Mouse (Mus musculus) liver, embryonic 11.5 days (tissue): ENCODE data around the gene Efl1. TPM values are rescaled to one million over a fixed set of nuclear protein-coding genes. Genes with fewer than 3 reads are reported as not detected.

Source experiments
- ATAC-seq: fragments of 200-750 bp; cut with Nextera tagmentation; replicated peaks from 2 replicates; pipeline ENCODE4 v1.8.0; 2017; ENCODE audit warnings: moderate number of reproducible peaks, mild to moderate bottlenecking, moderate TSS enrichment, moderate library complexity; ENCODE audit not compliant: low FRiP score
- DNase-seq: peaks from one replicate; pipeline ENCODE4 v3.0.0-alpha.2; 2017; ENCODE audit warnings: low spot score
- H3K27ac ChIP-seq: fragments of 300-500 bp; sonication (generic); 2 replicates; pipeline ENCODE4 v1.5.1; 2014; ENCODE audit warnings: mild to moderate bottlenecking, low read depth, low read length, control low read depth
- H3K27me3 ChIP-seq: fragments of 300-500 bp; sonication (generic); replicated peaks from 2 replicates; pipeline ENCODE4 v1.6.1; 2014; ENCODE audit warnings: low read length, mixed read lengths; ENCODE audit not compliant: control insufficient read depth, insufficient read depth
- H3K36me3 ChIP-seq: fragments of 300-500 bp; sonication (generic); 2 replicates; pipeline ENCODE4 v1.6.1; 2014; ENCODE audit warnings: mild to moderate bottlenecking, low read length, moderate library complexity, mixed read lengths; ENCODE audit not compliant: control insufficient read depth, insufficient read depth
- H3K4me1 ChIP-seq: fragments of 300-500 bp; sonication (generic); replicated peaks from 2 replicates; pipeline ENCODE4 v1.6.1; 2014; ENCODE audit warnings: low read length, mixed read lengths; ENCODE audit not compliant: control insufficient read depth, insufficient read depth
- H3K4me2 ChIP-seq: fragments of 300-500 bp; sonication (generic); 2 replicates; pipeline ENCODE4 v1.6.1; 2014; ENCODE audit warnings: mild to moderate bottlenecking, control low read depth, moderate library complexity
- H3K4me3 ChIP-seq: fragments of 300-500 bp; sonication (generic); 2 replicates; pipeline ENCODE4 v1.5.1; 2014; ENCODE audit warnings: low read depth, low read length, control low read depth
- H3K9ac ChIP-seq: fragments of 300-500 bp; sonication (generic); 2 replicates; pipeline ENCODE4 v1.6.1; 2014; ENCODE audit warnings: low read depth, low read length, control low read depth
- H3K9me3 ChIP-seq: fragments of 300-500 bp; sonication (generic); 2 replicates; pipeline ENCODE4 v1.6.1; 2016; ENCODE audit warnings: low read length, inconsistent platforms, mixed read lengths; ENCODE audit not compliant: control insufficient read depth
- WGBS: fragments of 180-500 bp; shearing (Covaris S2); extraction: QIAGEN DNeasy Blood & Tissue Kit; methylation state at CpG from one replicate; pipeline ENCODE4 v1.1.7; 2014; 5-methylcytosine and 5-hydroxymethylcytosine counted together
- polyA plus RNA-seq: library from polyadenylated mRNA; unstranded; fragments of >200 nt; fragmentation: Nextera tagmentation; extraction: Ambion mirVana; gene quantifications from 2 replicates; pipeline ENCODE4 v1.2.1, GENCODE M21; 2014

The Efl1 gene
- polyA plus RNA-seq, 1 experiment from 2014 or later = 20.9 TPM

DNA sequence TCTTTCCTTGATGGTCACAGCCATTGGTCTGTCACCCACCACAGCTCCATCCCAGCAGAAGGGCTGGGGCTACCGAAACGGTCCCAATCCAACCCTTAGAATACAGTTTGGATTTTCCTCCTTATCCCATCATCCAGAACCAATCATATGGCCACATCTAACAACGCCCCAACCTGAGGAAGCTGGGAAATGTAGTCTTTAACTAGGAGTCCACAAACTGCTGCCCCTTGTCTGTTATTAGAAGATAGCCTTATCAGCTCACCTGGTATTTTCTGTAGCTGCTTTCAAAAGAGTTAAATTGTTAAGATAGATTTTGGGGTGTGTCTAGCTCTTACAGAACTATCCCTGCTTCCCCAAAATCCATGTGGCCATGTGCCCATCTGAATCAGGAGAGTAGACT is 126.7 kb downstream of the Efl1 start:
- no peak overlapping the region for H3K4me2 ChIP-seq
- H3K27me3 ChIP-seq = no peaks in the 10 kb centered on the region
- ATAC-seq (no peak), DNase-seq (no peak)
- 81% methylated on average over 3 of the region's 3 CpGs for WGBS
- no peak overlapping the region for H3K9ac ChIP-seq
- H3K36me3 ChIP-seq = peaks cover 4% of the 10 kb centered on the region; the same call in 1 of the 2 replicates
- H3K9me3 ChIP-seq = peaks cover 4% of the 10 kb centered on the region; the same call in 1 of the 2 replicates
- no peak overlapping the region for H3K4me3 ChIP-seq
- H3K27ac ChIP-seq = no peak overlapping the region
- H3K4me1 ChIP-seq = 0 out of 2 replicates have a peak, but pooled peaks cover 2% of the 10 kb centered on the region

DNA sequence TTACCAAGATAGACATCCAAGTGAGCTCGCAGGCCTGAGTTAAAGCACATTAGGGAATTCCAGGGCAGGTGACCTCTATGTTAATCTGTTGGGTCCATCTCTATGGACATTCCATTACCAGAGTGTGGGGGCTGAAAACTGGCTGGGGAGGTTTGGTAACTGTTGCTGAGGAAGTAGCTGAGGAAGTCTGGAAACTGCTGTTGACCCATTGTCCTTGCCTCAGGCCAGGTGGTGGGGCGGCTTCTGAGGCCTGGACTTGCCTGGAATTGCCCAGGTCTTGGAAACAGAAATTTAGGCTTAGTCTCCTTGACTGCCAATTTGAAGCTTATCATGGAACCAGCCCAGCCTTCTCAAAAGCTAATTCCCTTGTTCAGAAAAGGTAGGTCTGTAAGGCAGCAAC is 134.7 kb downstream of the Efl1 start:
- no peaks in the 10 kb centered on the region for H3K27me3 ChIP-seq
- no peak overlapping the region for H3K4me3 ChIP-seq
- H3K36me3 ChIP-seq = no peaks in the 10 kb centered on the region
- no peaks in the 10 kb centered on the region for H3K4me1 ChIP-seq
- DNase-seq = no peak
- H3K9me3 ChIP-seq = no peaks in the 10 kb centered on the region
- H3K4me2 ChIP-seq = no peak overlapping the region
- H3K9ac ChIP-seq = no peak overlapping the region
- ATAC-seq = no peak
- 85% methylated on average over 2 of the region's 2 CpGs for WGBS
- no peak overlapping the region for H3K27ac ChIP-seq

DNA sequence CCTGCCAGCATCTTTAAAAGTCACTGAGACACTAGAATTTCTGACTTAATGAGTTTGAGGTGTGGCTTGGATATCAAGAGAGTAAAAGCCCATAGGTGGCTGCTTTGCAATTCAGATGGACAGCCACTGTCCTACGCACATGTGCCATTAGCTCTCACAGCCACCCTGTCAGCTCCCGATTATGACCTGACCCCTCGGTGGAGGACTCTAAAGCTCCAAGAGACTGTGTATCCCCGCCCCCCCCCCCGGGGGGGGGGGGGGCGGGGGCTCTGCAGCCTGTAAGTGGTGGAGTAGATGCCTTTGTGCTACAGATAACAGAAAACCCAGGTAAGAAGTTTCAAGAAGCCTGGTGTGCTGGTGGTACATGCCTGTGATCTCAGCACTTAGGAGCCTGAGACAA is 135.3 kb downstream of the Efl1 start:
- Histone ChIP-seq H3K9ac (no peak overlapping the region), H3K36me3 (no peaks in the 10 kb centered on the region), H3K9me3 (no peaks in the 10 kb centered on the region), H3K4me2 (no peak overlapping the region), H3K4me3 (no peak overlapping the region), H3K27ac (no peak overlapping the region), H3K27me3 (no peaks in the 10 kb centered on the region), H3K4me1 (no peaks in the 10 kb centered on the region)
- ATAC-seq (no peak), DNase-seq (no peak)
- WGBS = 66% methylated on average over 4 of the region's 6 CpGs

DNA sequence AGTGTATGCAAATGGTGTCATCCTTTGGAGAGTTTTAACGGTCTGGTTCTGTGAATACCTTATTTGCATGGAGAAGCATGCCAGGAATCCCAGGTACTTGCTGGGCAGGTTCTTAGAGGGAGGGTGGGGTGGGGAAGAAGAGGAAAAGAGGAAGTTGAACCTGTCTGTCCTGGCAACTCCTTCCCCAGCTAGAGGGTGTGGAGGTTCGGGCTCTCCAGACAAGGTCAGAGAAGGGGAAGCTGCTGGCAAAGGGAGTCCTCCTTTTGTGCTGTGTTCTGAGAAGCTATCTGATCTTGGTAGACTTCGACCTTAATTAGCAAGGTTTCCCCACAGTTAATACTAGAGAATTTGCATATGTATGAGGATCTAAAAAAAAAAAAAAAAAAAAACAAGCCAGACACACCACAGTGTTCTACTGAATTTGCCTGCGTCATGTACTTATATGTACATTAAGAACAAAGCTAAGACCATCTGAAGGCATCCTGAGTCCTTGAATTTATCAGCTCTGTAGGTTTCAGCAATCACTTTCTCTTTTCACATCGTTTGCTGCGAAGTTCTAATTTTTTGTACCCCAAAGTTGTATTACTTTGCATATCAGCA is 137.0 kb downstream of the Efl1 start:
- Histone ChIP-seq H3K4me1 (no peaks in the 10 kb centered on the region), H3K9me3 (no peaks in the 10 kb centered on the region), H3K27ac (no peak overlapping the region), H3K27me3 (no peaks in the 10 kb centered on the region), H3K9ac (no peak overlapping the region), H3K4me3 (no peak overlapping the region), H3K4me2 (no peak overlapping the region), H3K36me3 (no peaks in the 10 kb centered on the region)
- ATAC-seq (no peak), DNase-seq (no peak)
- WGBS = 57% methylated on average over 6 of the region's 6 CpGs

DNA sequence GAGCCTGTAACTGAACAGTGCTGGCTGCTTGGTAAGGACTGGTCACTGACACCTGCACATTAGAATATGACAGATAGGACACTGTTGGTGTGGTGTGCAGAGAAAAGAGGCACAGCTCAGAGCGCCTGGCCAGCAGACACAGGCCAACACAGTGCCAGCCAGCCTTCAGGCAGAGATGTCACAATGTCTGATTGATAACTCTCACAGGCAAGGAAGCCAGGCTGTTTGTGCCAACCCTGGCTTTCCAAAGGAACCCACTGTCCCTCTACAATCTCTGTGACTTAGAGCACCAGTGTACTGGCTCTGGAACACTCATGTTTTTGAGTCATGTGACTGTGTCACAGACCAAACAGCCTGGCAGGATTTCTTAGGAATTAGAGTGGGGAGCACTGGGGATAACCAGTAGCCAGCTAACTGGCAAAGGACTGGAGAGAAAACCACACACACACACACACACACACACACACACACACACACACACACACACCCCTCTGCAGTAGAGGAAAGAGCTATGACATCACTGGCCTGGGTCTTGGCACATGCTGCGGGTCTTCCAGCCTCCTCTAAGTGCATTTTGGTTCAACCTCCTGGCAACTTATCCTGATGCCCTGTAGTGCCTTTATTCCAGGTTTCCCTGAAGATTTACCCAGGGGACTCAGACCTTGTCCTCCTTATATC is 137.7 kb downstream of the Efl1 start:
- Histone ChIP-seq H3K9ac (no peak overlapping the region), H3K4me1 (no peaks in the 10 kb centered on the region), H3K27ac (no peak overlapping the region), H3K36me3 (no peaks in the 10 kb centered on the region), H3K4me3 (no peak overlapping the region), H3K9me3 (no peaks in the 10 kb centered on the region), H3K4me2 (no peak overlapping the region), H3K27me3 (no peaks in the 10 kb centered on the region)
- WGBS = 63% methylated on average over 2 of the region's 2 CpGs
- DNase-seq (no peak), ATAC-seq (no peak)

DNA sequence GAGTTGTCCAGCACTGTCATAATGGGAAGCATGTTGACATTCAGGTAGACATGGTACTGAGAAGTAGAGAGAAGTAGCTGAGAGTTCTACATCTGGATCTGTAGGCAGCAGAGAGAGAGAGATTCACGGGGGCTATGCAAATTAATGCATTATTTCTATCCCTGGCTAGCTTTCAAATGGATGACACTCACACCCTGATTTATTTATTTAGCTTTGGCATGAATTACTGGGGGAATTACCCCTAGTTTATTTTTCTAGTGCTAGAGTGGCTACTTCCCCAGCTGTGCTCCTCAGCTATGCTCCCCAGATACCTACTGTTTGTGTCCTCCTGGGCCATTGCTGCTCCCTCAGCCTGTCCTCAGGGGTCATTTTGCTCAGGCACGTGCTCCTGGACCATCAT is 144.2 kb downstream of the Efl1 start:
- 59% methylated on average over 2 of the region's 2 CpGs for WGBS
- no peak for DNase-seq

DNA sequence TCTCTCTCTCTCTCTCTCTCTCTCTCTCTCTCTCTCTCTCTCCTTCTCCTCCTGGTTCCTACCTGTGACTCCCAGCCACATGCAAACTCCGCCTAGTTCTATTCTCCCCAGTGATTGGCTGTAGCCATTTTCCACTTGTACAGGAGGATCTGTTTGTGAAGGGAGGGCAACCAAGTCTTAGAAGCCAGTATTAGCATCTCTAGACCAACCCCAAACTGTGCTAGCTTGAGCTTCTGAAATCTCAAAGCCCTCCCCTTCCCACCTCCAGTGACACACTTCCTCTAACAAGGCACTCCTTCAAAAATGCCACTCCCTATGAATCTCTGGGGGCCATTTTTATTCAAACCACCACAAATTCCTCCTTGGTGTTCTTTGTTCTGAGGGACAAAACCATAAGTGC is 144.7 kb downstream of the Efl1 start:
- H3K9ac ChIP-seq = no peak overlapping the region
- no peak overlapping the region for H3K4me3 ChIP-seq
- no peaks in the 10 kb centered on the region for H3K27me3 ChIP-seq
- no peaks in the 10 kb centered on the region for H3K9me3 ChIP-seq
- H3K4me2 ChIP-seq = no peak overlapping the region
- DNase-seq (no peak), ATAC-seq (no peak)
- no peaks in the 10 kb centered on the region for H3K4me1 ChIP-seq
- no peak overlapping the region for H3K27ac ChIP-seq
- 87% methylated on average over 1 of the region's 1 CpGs for WGBS
- H3K36me3 ChIP-seq = no peaks in the 10 kb centered on the region

More for the DNA sequence above, 144.2 kb downstream of the Efl1 start:
- Histone ChIP-seq H3K9me3 (no peaks in the 10 kb centered on the region), H3K36me3 (no peaks in the 10 kb centered on the region), H3K27ac (no peak overlapping the region), H3K4me1 (no peaks in the 10 kb centered on the region), H3K4me3 (no peak overlapping the region), H3K9ac (no peak overlapping the region), H3K4me2 (no peak overlapping the region), H3K27me3 (no peaks in the 10 kb centered on the region)
- no peak for ATAC-seq

DNA sequence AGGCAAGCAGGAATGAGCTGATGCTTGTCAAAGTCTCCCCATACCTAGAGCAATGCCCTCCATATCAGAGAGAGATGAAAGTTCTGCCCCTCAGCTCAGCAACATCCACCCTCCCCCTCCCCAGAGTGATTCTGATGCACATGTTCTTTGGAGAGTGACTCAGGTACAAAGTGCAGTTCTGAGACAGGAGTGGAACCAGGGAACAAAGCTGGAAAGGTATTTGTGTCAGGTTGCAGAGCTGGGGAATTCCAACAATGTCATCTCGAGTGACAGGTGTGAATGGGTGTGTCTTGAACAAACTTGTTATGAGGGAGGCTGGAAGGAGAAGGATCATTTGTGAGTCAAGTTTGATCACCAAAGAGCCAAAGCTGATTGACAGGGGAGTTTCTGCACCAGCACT is 146.1 kb downstream of the Efl1 start:
- Histone ChIP-seq H3K27ac (no peak overlapping the region), H3K4me3 (no peak overlapping the region), H3K36me3 (no peaks in the 10 kb centered on the region), H3K4me1 (no peaks in the 10 kb centered on the region), H3K27me3 (no peaks in the 10 kb centered on the region), H3K9ac (no peak overlapping the region), H3K9me3 (no peaks in the 10 kb centered on the region), H3K4me2 (no peak overlapping the region)
- WGBS = 30% methylated on average over 1 of the region's 1 CpGs
- DNase-seq = no peak
- no peak for ATAC-seq

DNA sequence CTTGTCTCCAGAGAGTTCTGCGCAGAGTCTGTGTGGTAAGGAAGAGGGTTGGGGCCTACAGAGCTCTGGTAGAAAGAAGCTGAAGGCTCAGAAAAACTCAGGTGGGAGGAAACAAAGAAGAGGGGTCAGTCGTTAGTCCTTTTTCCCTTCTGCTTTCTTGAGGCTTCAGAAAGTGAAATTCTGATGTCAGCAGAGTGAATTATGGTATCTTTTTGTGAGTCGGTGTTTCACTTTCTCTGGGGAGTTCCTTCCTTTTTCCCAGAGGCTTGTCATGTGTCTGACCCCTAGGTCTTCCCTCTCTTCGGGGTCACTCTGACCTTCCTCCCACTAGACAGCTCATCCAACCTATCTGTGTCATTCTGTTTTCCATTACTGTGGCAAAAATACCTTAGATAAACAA is 153.8 kb downstream of the Efl1 start:
- H3K27me3 ChIP-seq = no peaks in the 10 kb centered on the region
- H3K27ac ChIP-seq = no peak overlapping the region
- ATAC-seq (no peak), DNase-seq (no peak)
- H3K4me1 ChIP-seq = no peaks in the 10 kb centered on the region
- no peaks in the 10 kb centered on the region for H3K9me3 ChIP-seq
- no peaks in the 10 kb centered on the region for H3K36me3 ChIP-seq
- H3K4me3 ChIP-seq = no peak overlapping the region
- WGBS = 47% methylated on average over 4 of the region's 4 CpGs
- no peak overlapping the region for H3K9ac ChIP-seq
- H3K4me2 ChIP-seq = no peak overlapping the region
